Mouse (Mus musculus): Measurements from ENCODE around the gene Gas7.

GRCm38 (mm10) chr11:67567991-67568390, 112.8 kb downstream of the Gas7 start:
- TF ChIP-seq CTCF (IDR thresholded peaks at IDR 0.05; ENCODE audit: low read depth): no peak
- TF ChIP-seq EP300 (IDR thresholded peaks at IDR 0.05; ENCODE audit: low read depth): no peak
